Mouse (Mus musculus) C2C12 (cell line): ENCODE data around the gene 6030458C11Rik. TPM values are rescaled to one million over a fixed set of nuclear protein-coding genes. Genes with fewer than 3 reads are reported as not detected.

Source experiments
- H3K27me3 ChIP-seq: one replicate; pipeline ENCODE4 v1.6.1; 2011; ENCODE audit not compliant: control insufficient read depth, insufficient read depth, insufficient read length
- H3K36me3 ChIP-seq: one replicate; pipeline ENCODE4 v1.6.1; 2011; ENCODE audit not compliant: control insufficient read depth, insufficient read depth
- H3K4me3 ChIP-seq: one replicate; pipeline ENCODE4 v1.5.1; 2011; ENCODE audit warnings: mild to moderate bottlenecking, control low read depth; ENCODE audit not compliant: poor library complexity, insufficient read depth, severe bottlenecking
- H3K79me2 ChIP-seq: one replicate; pipeline ENCODE4 v1.6.1; 2011; ENCODE audit not compliant: control insufficient read depth, insufficient read depth
- H3K79me3 ChIP-seq: one replicate; pipeline ENCODE4 v1.6.1; 2011; ENCODE audit warnings: low read depth, control low read depth
- H3ac ChIP-seq: one replicate; pipeline ENCODE3; 2011; ENCODE audit warnings: low read depth; ENCODE audit not compliant: control insufficient read depth, insufficient read length
- CEBPB ChIP-seq: IDR thresholded peaks from one replicate; pipeline ENCODE4 v1.6.1; 2011; ENCODE audit warnings: low read depth, mild to moderate bottlenecking, control low read depth, moderate library complexity
- CTCF ChIP-seq: IDR thresholded peaks from one replicate; pipeline ENCODE4 v1.5.1; 2011; ENCODE audit not compliant: control insufficient read depth, insufficient read depth, insufficient read length
- FOSL1 ChIP-seq: IDR thresholded peaks from one replicate; pipeline ENCODE4 v1.8.0; 2011; ENCODE audit warnings: mild to moderate bottlenecking, low read length; ENCODE audit not compliant: poor library complexity, insufficient read depth, severe bottlenecking
- MAX ChIP-seq: IDR thresholded peaks from one replicate; pipeline ENCODE4 v1.6.1; 2011; ENCODE audit warnings: mild to moderate bottlenecking, control low read depth
- MYOD1 ChIP-seq: IDR thresholded peaks from one replicate; pipeline ENCODE4 v1.6.1; 2011; ENCODE audit warnings: low read depth; ENCODE audit not compliant: control insufficient read depth, insufficient read length
- MYOG ChIP-seq: IDR thresholded peaks from one replicate; pipeline ENCODE4 v1.6.1; 2011; ENCODE audit not compliant: control insufficient read depth, insufficient read length; ENCODE audit errors: extremely low read depth
- USF1 ChIP-seq: IDR thresholded peaks from one replicate; pipeline ENCODE4 v1.6.1; 2011; ENCODE audit warnings: low read depth, mild to moderate bottlenecking, control low read depth, moderate library complexity
- polyA plus RNA-seq: library from polyadenylated mRNA; unstranded; fragments of >200 nt; fragmentation: generic; extraction: Trizol; gene quantifications from one replicate; pipeline ENCODE4 v1.2.1, GENCODE M21; 2012; ENCODE audit warnings: missing spikeins

Gene 6030458C11Rik
- polyA plus RNA-seq, 1 experiment = 7.5 TPM

GRCm38 (mm10) chr15:12840737-12841136 is 16.3 kb upstream of the 6030458C11Rik start:
- Histone ChIP-seq H3K36me3 (peaks cover 91% of the 10 kb centered on the region), H3K79me3 (peaks cover 1% of the 10 kb centered on the region), H3K79me2 (no peaks in the 10 kb centered on the region), H3K27me3 (no peaks in the 10 kb centered on the region), H3K4me3 (no peak overlapping the region), H3ac (no peak overlapping the region)
- TF ChIP-seq MAX (no peak), FOSL1 (no peak), MYOD1 (no peak), CEBPB (no peak), CTCF (no peak), USF1 (no peak), MYOG (no peak)

DNA sequence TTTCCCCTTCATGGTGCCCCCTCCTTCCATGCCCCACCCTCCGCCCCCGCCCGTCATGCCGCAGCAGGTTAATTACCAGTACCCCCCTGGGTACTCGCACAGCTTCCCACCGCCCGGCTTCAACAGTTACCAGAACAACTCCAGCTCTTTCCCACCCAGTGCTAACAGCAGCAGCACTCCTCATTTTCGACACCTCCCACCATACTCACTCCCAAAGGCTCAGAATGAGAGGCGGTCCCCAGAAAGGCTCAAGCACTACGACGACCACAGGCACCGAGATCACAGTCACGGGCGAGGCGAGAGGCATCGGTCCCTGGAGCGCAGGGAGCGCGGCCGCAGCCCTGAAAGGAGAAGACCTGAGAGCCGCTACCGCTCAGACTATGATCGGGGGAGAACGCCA is 9.8 kb upstream of the 6030458C11Rik start:
- no peaks in the 10 kb centered on the region for H3K79me2 ChIP-seq
- no peaks in the 10 kb centered on the region for H3K27me3 ChIP-seq
- no peak overlapping the region for H3ac ChIP-seq
- H3K36me3 ChIP-seq = peaks cover 74% of the 10 kb centered on the region
- TF ChIP-seq MYOD1 (no peak), CTCF (no peak), FOSL1 (no peak), USF1 (no peak), MYOG (no peak), CEBPB (no peak), MAX (no peak)
- H3K79me3 ChIP-seq = no peaks in the 10 kb centered on the region
- H3K4me3 ChIP-seq = no peak overlapping the region

GRCm38 (mm10) chr15:12833385-12833784 is 8.9 kb upstream of the 6030458C11Rik start:
- H3K79me3 ChIP-seq = peaks cover under 1% of the 10 kb centered on the region
- no peak for TF ChIP-seq FOSL1
- TF ChIP-seq MYOG = no peak
- TF ChIP-seq MAX = no peak
- TF ChIP-seq CTCF = no peak
- no peak for TF ChIP-seq CEBPB
- no peak for TF ChIP-seq USF1
- no peak for TF ChIP-seq MYOD1
- peaks cover 74% of the 10 kb centered on the region for H3K36me3 ChIP-seq
- H3K4me3 ChIP-seq = no peak overlapping the region
- no peaks in the 10 kb centered on the region for H3K27me3 ChIP-seq
- H3ac ChIP-seq = no peak overlapping the region
- H3K79me2 ChIP-seq = no peaks in the 10 kb centered on the region

DNA sequence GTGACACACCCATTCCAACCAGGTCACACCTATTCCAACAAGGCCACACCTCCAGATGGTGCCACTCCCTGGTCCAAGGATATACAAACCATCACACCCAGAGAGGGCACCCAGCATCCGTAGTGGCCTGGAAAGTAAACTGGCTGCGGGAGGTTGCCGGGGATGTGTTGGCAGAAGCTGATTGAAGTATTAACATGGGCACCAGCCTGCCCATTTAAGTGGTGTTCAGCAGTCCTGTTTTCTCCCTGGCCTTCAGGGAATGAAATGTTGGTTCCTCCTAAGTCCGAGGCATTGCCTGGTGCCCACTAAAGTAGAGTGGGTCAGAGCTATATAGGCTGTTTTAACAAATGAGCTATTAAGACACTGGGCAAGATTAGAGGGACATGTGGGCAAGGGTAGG is 8.2 kb upstream of the 6030458C11Rik start:
- H3K79me3 ChIP-seq = peaks cover 2% of the 10 kb centered on the region
- peaks cover 75% of the 10 kb centered on the region for H3K36me3 ChIP-seq
- no peaks in the 10 kb centered on the region for H3K27me3 ChIP-seq
- TF ChIP-seq FOSL1 = no peak
- TF ChIP-seq MYOD1 = no peak
- no peak for TF ChIP-seq MYOG
- no peak for TF ChIP-seq USF1
- no peak for TF ChIP-seq CEBPB
- TF ChIP-seq CTCF = no peak
- no peak for TF ChIP-seq MAX
- H3K4me3 ChIP-seq = no peak overlapping the region
- H3ac ChIP-seq = no peak overlapping the region
- no peaks in the 10 kb centered on the region for H3K79me2 ChIP-seq

DNA sequence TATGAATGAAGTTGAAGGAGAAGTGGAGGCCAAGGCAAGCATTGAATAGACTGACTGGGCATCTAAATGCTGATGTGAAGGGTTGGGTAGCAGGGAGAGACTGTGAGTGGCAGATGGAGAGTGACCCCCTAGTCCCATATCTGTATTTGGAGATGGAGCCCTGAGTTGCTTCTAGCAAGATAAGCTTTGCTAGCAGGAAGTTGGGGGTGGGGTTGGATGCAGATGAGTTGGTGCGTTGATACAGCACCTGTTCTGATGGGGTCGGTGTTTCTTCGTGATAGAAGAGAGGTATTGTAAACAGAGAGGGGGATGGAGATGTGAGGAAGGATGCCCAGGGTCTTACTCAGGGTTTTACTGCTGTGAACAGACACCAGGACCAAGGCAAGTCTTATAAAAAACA is 5.4 kb upstream of the 6030458C11Rik start:
- no peaks in the 10 kb centered on the region for H3K27me3 ChIP-seq
- peaks cover 58% of the 10 kb centered on the region for H3K36me3 ChIP-seq
- H3K4me3 ChIP-seq = no peak overlapping the region
- no peak for TF ChIP-seq FOSL1
- TF ChIP-seq MYOG = no peak
- TF ChIP-seq CEBPB = no peak
- no peak for TF ChIP-seq MAX
- no peak for TF ChIP-seq USF1
- TF ChIP-seq CTCF = no peak
- TF ChIP-seq MYOD1 = no peak
- H3ac ChIP-seq = no peak overlapping the region
- peaks cover 17% of the 10 kb centered on the region for H3K79me3 ChIP-seq
- H3K79me2 ChIP-seq = peaks cover 25% of the 10 kb centered on the region

DNA sequence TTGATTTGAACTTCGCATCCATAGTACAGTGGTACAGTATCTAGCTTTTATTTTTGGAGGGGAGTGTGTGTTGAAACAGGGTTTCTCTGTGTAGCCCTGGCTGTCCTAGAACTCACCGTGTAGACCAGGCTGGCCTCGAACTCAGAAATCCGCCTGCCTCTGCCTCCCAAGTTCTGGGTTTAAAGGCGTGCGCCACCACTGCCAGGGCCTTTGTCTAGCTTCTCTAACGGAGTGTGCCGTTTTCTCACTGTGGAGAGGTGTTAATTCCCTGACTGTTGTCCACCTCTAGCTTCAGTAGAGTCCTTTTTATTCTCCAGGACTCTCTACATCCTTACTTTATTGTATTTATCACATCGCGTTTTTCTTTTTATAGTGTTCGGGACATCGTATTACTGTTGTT is 959 bp upstream of the 6030458C11Rik start:
- Histone ChIP-seq H3K4me3 (peak overlapping the region; percentile 98), H3ac (peak overlapping the region; percentile 98), H3K27me3 (no peaks in the 10 kb centered on the region), H3K36me3 (peaks cover 60% of the 10 kb centered on the region), H3K79me3 (peaks cover 25% of the 10 kb centered on the region), H3K79me2 (peaks cover 49% of the 10 kb centered on the region)
- TF ChIP-seq CTCF = no peak
